Mouse (Mus musculus) adrenal gland (tissue): ENCODE data around the gene Dedd2.

Experiments
- intact Hi-C: fragments of 180-260 bp; cut with DNase I; formaldehyde crosslinking; loops from one replicate; pipeline ENCODE4 v1.15.1; 2025
- long read RNA-seq, 2 experiments: library from polyadenylated mRNA; unstranded; transcript quantifications; one replicate each; pipeline ENCODE4 v2.0.0; 2020; ENCODE audit warnings: borderline replicate concordance in 1 of 2; ENCODE audit not compliant: insufficient replicate concordance in 1 of 2

Gene Dedd2
- long read RNA-seq, experiment 1, full-length matches to known transcripts = 2 of 9 reads
- long read RNA-seq, experiment 1, partial matches to known transcripts = 2 of 9 reads
- long read RNA-seq, experiment 1, other reads (novel, unspliced or antisense) = 5 of 9 reads
- long read RNA-seq, experiment 2, partial matches to known transcripts = 6 of 11 reads
- long read RNA-seq, experiment 2, other reads (novel, unspliced or antisense) = 5 of 11 reads

DNA sequence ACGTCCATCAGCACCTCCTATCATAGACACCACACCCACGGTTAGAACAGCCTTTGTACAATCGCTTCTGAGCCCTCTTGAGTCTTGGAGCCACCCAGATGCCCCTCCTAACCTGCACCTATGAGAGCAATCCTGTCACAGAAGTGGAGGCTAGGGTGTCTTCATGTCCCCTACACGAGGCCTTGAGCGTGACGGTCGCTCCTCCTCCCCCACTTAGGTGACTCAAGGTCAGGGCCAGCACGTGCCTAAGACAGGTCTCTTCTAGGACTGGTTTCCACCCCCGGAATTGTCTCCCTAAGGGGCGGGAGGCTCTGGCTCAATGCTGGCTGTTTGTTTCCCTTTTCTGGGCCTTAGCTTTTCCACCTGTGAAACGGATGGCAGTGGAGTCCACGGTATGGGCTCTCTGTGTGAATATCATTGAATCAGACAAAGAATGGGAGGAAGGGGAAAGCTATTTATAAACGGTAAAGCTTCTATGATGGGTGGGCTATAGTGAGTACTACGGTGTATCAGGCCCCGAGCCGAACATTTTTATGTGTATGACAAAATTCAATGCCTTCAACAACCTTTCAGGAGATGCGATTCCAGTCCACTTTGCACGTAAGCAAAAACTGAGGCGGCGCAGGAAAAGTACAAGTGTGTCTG lies at the start of gene Dedd2:
TSS of gene Dedd2 (minus strand) at position 159 of the 645 bp plus-strand sequence.
- intact Hi-C loops = no loop called here

DNA sequence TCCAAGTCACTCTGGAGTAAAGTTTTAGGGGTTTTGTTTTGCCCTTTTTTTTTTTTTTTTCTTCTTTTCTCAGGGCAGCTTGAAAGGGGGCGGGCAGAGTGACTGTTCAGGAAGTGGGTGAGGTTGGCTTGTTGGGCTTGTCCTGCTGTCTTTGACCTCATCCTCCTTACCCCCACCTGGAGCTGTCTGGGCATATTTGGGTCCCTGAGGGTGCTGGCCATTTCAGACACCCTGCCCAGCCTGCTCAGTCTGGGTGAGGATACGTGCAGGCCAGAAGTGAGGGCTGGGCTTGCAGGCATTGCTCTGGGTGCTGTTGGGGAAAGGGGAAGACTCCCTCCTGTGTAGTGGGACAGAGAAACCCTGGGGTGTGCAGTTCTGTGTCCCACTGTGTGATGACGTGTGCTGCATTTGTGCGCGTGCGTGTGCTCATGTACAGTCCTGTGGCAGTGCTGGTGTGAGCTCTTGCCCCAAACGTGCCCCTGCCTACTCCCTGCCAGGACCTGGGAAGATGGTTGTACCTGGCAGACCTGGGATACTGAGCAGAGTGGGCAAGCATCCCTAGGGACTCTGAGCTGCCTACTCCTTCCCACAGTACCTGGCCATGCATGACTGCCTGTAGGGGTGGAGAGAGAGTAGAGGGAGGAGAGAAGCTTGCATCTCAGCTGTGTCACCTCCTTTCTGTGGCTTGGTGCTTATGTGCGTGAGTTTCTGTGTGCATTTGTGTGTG lies 49.3 kb upstream of the Dedd2 start:
- intact Hi-C loops = no loop called here

DNA sequence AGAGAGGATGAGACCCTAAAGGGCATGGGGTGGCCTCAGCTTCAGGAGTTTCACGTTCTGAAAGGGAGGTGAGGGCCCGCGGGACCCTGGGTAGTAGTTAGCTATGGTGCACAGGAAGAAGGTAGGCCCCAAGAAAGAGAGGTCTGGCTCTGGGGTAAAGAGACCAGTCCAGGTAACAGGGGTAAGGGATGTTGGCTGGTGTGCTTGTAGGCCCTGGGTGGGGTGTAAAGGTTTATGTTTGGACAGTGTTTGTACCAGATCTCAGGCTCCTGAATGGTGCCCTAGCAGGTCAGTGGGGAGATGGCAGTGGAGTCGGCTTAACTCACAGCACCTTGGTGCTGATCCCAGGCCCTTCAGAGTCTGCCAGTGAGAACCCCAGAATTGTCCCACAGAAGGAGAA lies 48.6 kb upstream of the Dedd2 start:
- intact Hi-C loops = no loop called here

DNA sequence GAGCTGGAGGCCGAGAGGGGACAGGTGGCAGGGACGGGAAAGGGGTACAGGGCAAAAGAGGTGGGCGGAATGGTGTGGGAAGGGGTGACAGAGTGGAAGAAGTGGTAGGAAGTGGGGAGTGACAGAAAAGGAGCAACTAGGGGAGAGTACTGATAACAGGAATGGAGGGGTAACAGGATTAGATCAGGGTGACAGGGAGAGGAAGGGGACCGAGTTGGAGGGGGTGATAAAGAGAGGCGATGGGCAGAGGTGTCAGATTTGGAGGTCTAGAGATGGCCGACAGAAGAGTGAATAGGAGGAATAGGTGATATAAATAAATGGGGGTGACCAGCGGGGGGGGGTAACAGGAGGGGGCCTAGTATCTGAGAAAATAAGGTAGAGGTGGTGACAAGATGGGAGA lies 48.2 kb upstream of the Dedd2 start:
- intact Hi-C loops = no loop called here

DNA sequence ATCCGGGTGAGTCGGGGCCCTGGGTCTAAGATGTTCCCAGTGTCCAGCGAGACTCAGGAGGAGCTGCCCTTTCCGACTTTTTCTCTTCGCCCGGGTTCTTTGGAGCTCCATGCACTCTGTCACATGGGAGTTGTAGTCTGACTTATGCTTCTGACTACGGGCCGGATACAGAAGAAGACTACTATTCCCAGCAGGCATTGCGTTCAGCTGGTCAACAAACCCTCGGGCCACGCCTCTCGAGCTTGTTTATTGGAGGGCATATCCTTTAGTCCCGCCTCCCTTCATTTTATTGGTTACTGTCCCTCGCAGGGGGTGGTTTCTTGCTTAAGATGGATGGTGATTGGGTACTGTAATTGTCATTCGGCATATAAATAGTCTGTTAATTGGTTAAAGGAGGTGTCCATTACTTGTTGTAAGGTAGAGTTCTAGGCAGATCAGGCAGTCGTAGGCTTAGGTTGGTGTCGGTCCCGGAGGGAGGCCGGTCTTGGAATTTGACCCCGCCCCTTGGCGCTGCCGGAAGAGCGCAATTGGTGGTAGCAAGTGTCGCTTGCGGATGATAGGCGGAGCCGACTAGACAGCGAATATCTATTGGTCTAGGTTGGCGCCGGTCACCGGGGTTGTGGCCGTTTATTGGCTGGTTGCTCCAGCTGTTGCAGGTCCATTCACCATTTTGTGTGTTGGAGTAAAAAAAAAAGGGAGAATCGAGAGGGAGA lies 47.5 kb upstream of the Dedd2 start:
- intact Hi-C loops = loop anchor here (2.0 kb wide), 1 partner anchor 17 kb away; the partner anchor contains the start of gene Erf

DNA sequence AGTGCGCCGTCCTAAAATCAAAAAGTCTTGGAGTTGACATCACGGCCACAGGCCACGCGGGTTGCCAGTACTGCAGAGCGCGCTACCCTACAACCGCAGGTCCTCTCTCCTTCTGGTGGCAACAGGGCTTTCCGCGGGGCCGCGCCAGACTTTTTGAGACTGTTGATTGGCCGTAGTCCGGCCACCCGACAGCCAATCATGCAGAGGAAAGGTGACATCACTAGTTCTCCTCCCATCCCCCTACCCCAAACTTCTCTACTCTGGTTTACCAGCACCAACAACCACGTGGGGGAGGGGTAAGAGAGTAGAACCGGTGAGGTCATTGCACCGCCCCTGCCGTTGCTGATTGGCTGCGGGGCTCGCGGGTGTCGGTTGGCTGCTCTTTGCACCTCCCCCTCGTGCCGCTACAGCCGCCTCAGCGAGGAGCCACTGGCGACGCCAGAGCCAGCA lies 46.9 kb upstream of the Dedd2 start, which contains the start of gene Cic:
TSS of gene Cic (plus strand) at position 404 of the 450 bp plus-strand sequence.
- intact Hi-C loops = loop anchor here (2.0 kb wide), 1 partner anchor 17 kb away; the partner anchor contains the start of gene Erf

DNA sequence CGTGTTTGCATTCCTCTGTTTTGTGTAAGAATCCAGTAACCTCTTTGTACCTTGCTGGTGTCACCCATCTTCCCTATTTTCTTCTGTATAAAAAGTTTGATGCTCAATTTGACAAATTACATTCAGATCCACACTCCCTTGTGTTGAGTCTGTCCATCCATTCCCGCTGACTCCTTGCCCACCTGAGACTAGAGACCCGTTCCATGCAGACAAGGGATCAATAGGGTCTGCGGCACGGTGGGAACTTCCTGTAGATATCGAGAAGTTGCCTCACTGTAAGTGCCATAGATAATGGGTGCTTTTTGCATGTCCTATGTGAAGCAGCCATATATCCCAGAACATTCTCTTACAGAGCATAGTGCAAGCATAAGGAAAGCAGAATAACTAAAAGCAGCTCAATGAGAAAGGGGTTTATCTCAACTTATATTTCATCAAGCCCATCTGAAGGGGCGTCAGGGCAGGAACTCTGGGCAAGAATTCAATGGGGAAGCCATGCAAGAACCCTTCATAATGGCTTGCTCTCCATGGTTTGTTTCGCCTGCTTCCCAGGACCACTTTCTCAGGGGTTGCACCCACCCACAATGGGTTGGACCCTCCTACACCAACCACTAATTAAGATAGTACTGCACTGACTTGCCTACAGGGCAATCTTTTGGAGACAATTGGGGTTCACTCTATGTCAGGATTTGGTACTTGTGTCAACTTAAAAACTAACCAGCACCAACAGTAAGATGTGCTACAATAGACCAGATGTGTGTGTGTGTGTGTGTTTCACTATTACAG lies 46.0 kb upstream of the Dedd2 start:
- intact Hi-C loops = loop anchor here (2.0 kb wide), 1 partner anchor 16 kb away; the partner anchor contains the start of gene Erf

DNA sequence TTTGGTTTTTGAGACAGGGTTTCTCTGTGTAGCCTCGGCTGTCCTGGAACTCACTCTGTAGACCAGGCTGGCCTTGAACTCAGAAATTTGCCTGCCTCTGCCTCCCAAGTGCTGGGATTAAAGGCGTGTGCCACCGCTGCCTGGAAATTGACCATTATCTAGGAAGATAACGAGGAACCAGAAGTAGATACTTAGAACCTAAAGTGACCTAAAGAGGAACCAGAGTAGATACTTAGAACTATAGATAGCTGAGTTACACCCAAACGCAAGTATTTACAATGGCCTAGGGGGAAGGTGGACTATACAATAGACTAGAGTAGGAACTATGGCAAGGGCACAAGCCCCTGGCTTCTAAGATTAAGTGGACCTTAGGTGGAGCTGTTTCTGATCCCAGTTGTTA lies 45.3 kb upstream of the Dedd2 start:
- intact Hi-C loops = loop anchor here (2.0 kb wide), 1 partner anchor 15 kb away; the partner anchor contains the start of gene Erf

DNA sequence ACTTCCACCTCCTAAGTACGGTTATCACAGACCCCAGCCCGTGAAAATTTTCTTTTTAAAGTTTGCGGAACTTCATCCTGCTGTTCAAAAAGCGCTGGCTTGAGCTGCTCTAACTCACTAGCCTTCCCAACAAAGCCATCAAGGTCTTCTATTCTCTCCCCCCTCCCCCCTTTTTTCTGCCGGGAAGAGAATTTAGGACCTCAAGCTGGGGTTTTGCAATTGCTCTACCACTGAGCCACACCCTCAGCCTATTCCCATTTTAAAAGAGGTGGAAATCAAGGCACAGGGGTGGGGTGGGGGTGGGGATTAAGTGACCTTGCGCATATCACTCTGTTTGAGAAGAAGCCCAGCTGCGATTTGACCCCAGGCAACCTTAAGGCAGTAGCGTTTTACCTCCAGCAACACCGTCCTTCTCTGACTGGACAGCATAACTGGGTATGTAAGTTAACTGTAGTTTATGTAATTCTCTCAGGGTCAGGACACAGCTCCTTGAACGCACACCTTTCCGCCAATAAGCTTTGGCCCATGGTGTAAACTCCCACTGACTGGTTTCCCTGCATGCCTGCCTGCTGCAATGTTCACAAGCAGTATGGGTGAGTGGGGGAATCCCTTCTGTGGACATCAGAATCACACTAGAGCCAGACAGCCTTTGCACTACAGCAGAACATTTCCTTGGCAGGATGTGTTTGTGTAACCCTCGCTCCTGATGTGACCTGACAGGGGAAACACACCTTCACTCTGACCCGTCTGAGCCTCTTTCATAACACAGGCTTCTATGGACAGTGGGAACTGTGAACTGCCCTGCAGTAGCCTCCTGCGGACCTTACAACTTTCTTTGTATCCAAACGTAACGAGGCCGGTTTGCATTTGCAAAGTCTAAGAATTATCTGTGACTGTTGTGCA lies 43.8 kb upstream of the Dedd2 start:
- intact Hi-C loops = no loop called here

DNA sequence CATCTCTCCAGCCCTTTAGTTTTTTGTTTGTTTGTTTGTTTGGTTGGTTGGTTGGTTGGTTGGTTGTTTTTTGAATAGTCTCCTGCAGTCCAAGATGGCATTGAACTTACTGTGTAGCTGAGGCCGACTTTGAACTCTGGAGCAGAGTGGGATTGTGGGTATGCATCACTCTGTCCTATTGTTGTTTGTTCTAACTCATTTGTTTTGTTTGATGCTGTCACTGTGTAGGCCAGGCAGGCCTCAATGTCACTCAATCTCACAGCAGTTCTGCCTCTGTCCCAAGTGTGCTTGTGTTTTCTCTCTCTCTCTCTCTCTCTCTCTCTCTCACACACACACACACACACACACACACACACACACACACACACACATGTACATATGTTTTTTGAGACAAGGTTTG lies 41.5 kb upstream of the Dedd2 start:
- intact Hi-C loops = no loop called here

DNA sequence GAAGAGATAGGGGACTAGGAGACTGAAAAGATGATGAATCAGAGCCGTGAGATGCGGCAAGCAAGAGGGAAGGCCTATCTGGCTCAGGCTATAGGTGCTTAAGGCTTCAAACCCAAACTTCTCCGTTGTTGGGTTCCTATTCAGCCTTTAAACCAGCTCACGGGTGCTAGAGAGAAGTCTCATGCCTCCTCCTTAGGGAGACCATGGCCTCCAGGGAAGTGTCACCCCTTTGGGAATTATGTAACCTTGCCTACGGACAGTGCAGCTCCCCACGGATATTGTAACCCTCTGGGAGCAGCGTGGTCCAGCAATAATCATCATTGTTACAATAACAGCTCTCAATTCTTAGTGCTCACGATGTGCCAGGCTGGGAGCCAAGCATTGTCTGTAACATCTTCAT lies 31.4 kb upstream of the Dedd2 start:
- intact Hi-C loops = loop anchor here (2.0 kb wide), 1 partner anchor 15 kb away; the partner anchor contains the start of gene Cic

DNA sequence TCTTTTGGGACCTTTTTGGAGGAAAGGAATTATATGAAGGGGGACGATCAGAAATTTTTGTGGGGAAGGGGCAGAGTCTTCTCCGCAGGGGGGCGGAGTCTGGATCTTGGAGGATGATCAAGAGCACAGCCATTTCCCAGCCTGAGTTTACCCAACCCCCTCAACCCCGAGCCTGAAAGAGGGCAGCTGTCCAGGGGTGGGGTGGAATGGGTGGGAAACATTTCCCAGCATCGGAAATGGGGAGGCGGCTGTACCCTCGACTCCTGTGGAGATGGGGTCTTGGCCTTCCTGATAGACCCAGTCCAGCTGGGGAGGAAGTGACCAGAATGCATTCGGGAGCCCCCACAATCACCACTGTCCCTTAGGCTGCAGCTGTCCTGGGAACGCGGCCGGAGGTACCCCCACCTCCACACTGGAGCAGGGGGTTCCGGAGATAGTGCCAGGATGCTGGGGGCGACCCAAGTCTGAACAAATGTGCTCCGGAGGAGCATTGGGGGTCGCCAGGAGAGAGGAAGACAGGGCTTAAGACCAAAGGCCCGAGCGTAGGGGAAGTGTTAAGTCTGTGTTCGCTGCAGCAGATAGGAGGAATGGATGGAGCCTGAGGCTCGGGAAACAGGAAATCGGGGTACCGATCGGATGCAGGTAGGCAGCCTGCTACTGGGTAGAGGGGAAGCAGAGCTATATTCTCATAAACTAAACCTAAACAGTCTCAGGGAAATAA lies 30.8 kb upstream of the Dedd2 start:
- intact Hi-C loops = loop anchor here (2.0 kb wide), 1 partner anchor 16 kb away; the partner anchor contains the start of gene Cic

DNA sequence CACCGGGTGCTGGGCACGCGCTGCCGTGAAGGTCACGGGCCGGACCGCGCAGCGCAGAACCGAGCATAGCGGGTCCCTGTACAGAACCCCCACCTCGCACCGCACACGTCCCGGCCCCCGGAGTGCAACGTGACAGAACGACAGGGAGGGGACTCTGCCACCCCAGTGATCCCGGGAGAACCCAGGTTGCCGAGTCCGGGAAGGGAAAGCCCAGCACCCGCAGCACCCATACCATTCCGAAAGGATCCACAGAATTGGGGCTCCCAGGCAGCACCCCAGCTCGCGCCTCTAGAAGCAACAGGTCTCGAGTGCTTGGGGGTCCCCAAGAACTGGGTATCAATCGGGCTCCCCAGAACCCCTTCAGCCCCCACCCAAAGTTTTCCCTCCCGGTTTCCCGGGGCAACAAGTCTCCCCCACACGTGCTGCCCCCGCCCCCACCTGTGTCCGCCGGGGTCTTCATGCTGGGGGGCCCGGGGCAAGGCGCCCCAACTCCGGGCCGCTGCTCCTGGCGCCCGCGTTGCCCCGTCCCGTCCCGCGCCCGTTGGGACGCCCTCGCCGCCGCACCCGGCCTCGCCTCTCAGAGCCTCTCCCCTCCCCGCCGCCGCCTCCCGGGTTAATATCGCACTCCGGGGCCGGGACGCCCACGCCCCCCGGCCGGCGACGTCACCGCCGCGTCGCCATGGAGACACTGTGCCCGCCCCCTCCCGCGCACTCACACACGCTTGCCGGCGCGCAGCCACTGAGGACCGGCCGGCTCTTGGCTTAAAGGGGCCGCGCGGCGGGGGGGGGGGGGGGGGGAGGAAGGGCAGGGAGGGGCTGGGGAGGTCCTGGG lies 29.9 kb upstream of the Dedd2 start, which contains the start of gene Erf:
TSS of gene Erf (minus strand) at position 621 of the 832 bp plus-strand sequence.
- intact Hi-C loops = loop anchor here (2.0 kb wide), 1 partner anchor 16 kb away; the partner anchor contains the start of gene Cic

DNA sequence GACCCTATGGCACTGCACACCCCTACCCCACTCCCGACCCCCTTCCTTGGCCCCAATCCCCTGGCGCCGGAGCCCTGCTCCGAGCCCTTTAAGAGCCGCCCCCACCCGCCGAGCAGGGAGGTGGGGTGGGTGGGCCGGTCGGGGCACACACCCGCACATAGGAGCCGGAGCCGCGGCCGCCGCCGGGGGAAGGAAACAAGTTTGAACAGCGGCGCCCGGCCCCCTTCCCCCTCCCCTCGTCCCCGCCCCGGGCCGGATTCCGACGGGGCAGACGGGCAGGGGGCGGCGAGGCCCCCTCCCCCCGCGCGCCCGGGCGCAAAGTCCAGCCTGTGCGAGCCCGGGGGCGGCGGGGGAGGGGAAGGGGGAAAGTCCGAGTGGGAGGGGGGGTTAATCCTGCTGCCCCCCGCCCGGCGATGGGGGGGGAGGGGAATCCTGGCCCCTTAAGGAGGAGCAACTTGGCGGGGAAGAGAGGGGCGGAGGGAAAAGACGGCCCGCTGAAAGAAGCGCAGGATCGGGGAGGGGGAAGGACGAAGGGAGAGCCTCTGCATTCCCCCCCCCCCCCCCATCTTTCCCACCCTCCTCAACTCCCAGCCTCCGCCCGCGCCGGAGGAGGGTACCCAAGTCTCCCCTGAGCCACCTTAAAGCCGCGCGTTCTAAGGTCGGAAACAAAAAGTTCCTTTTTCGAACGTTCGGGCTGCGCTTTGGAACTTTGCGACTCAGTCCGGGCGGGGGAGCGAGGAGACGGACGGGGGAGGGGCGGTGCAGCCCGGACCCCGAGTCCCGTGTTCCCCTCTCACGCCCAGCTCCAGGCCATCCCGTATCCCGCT lies 29.1 kb upstream of the Dedd2 start:
- intact Hi-C loops = loop anchor here (2.0 kb wide), 1 partner anchor 17 kb away; the partner anchor contains the start of gene Cic

DNA sequence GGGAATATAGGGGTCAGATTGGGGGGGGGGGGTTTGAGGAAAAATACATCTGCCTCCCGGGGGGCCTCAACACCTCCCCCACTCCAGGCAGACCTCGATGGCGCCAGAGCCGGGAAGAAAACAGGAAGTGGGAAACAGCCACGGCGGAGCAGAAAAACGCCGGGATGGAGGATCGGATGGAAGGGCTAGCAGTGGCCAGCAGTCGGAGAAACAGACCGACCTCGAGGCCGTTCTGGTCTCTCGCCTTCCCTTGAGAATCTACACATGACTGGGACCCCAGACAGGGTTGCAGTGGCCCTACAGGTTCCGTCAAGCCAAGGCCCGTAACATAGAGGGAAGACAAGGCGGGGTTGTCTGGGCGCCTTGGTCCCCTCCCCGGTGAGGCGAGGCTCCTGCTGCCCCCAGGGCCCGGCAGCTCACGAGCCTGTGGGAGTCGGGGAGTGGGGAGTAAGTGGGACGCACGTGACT lies 28.5 kb upstream of the Dedd2 start:
- intact Hi-C loops = no loop called here

DNA sequence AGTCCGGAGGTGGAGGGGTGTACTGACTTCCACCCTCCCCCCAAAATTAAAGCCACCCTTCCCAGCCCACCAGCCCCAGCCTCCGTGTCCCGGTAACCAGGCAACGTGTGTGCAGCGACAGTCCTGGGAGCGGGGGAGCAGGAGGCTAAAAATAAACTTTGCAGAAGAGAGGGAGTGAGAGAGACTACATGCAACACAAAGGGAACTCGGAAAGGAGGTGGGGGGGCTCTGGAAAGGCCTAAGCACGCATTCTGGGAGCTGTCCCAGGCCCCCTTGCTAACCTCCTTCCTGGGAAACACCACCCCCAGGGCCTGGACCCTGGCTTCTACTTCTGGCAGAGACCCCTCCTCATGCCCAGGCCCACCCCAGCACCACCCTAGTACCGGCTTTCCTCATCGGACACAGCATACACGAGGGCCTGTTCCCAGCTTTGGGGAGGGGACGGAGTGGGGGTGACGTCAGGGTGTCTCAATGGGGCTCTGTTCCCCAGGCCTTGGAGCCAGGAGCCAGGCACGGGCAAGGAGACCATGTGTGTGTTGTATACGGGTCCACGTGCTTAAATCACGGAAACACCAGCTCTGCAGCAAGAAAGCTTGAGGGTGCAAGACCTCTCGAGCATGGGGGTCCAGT lies 27.7 kb upstream of the Dedd2 start:
- intact Hi-C loops = no loop called here
